Mouse (Mus musculus) hindbrain, postnatal 0 days (tissue): Measurements from ENCODE around the gene Hunk. TPM values are rescaled to one million over a fixed set of nuclear protein-coding genes. Genes with fewer than 3 reads are reported as not detected.

Experiments used
- ATAC-seq: fragments of 200-750 bp; cut with Nextera tagmentation; 2 replicates; pipeline ENCODE4 v1.8.0; 2017; ENCODE audit warnings: mild to moderate bottlenecking, moderate TSS enrichment, moderate library complexity
- DNase-seq: peaks from one replicate; pipeline ENCODE4 v3.0.0-alpha.2; 2015; ENCODE audit warnings: low spot score
- H3K27ac ChIP-seq: fragments of 300-500 bp; sonication (generic); 2 replicates; pipeline ENCODE4 v1.5.1; 2014; ENCODE audit warnings: mild to moderate bottlenecking
- H3K27me3 ChIP-seq: fragments of 300-500 bp; sonication (generic); 2 replicates; pipeline ENCODE4 v1.6.1; 2014; ENCODE audit warnings: low read length, mixed read lengths; ENCODE audit not compliant: insufficient read depth
- H3K36me3 ChIP-seq: fragments of 300-500 bp; sonication (generic); 2 replicates; pipeline ENCODE4 v1.6.1; 2014; ENCODE audit warnings: low read length, mixed read lengths; ENCODE audit not compliant: insufficient read depth
- H3K4me1 ChIP-seq: fragments of 300-500 bp; sonication (generic); 2 replicates; pipeline ENCODE4 v1.6.1; 2014; ENCODE audit warnings: antibody characterized with exemption, low read length, mixed read lengths; ENCODE audit not compliant: insufficient read depth
- H3K4me2 ChIP-seq: fragments of 300-500 bp; sonication (generic); 2 replicates; pipeline ENCODE4 v1.6.1; 2014; ENCODE audit warnings: low read depth, mild to moderate bottlenecking, low read length, moderate library complexity, mixed read lengths
- H3K4me3 ChIP-seq: fragments of 300-500 bp; sonication (generic); 2 replicates; pipeline ENCODE4 v1.5.1; 2014; ENCODE audit warnings: low read length
- H3K9ac ChIP-seq: fragments of 300-500 bp; sonication (generic); replicated peaks from 2 replicates; pipeline ENCODE4 v1.6.1; 2014; ENCODE audit warnings: mild to moderate bottlenecking, low read length, moderate library complexity, mixed read lengths
- H3K9me3 ChIP-seq: fragments of 300-500 bp; sonication (generic); 2 replicates; pipeline ENCODE4 v1.6.1; 2016; ENCODE audit warnings: low read length, mixed read lengths
- CTCF ChIP-seq: IDR thresholded peaks from 2 replicates; pipeline ENCODE4 v1.5.1; 2016; ENCODE audit warnings: antibody characterized with exemption, control low read depth, low read depth
- WGBS: fragments of 180-500 bp; shearing (Covaris S2); extraction: QIAGEN DNeasy Blood & Tissue Kit; methylation state at CpG from one replicate; pipeline ENCODE4 v1.1.7; 2014; 5-methylcytosine and 5-hydroxymethylcytosine counted together
- polyA plus RNA-seq: library from polyadenylated mRNA; unstranded; fragments of >200 nt; fragmentation: Nextera tagmentation; extraction: Ambion mirVana; gene quantifications from 2 replicates; pipeline ENCODE4 v1.2.1, GENCODE M21; 2015
- total RNA-seq: library from RNA; depleted of rRNA; stranded (reverse); fragments of >200 nt; gene quantifications from 2 replicates; pipeline ENCODE4 v1.2.3, GENCODE M21; 2014

Gene Hunk
- total and polyA plus RNA-seq, 2 experiments from 2014 or later, result 3.6 to 13.3 TPM

- no peaks in the 10 kb centered on the region; the same call in 1 of the 2 replicates for H3K4me1 ChIP-seq
- no peak overlapping the region for H3K4me2 ChIP-seq
- no peaks in the 10 kb centered on the region for H3K36me3 ChIP-seq
- no peak for DNase-seq
- H3K4me3 ChIP-seq, result no peak overlapping the region
- H3K9me3 ChIP-seq, result no peaks in the 10 kb centered on the region
- H3K9ac ChIP-seq, result no peak overlapping the region
- H3K27ac ChIP-seq, result no peak overlapping the region
- no peak for TF ChIP-seq CTCF
- 68% methylated on average over 5 of the region's 5 CpGs for WGBS
- H3K27me3 ChIP-seq, result no peaks in the 10 kb centered on the region
- no peak for ATAC-seq
Observed at GRCm38 (mm10) chr16:90353156-90353555, 32.7 kb upstream of the Hunk start.

GRCm38 (mm10) chr16:90359329-90359728 lies 26.5 kb upstream of the Hunk start:
- no peak for TF ChIP-seq CTCF
- no peak overlapping the region for H3K27ac ChIP-seq
- no peak overlapping the region for H3K4me3 ChIP-seq
- no peaks in the 10 kb centered on the region for H3K36me3 ChIP-seq
- no peak for DNase-seq
- 82% methylated on average over 9 of the region's 9 CpGs for WGBS
- H3K4me2 ChIP-seq, result no peak overlapping the region
- ATAC-seq, result no peak
- no peak overlapping the region for H3K9ac ChIP-seq
- H3K9me3 ChIP-seq, result no peaks in the 10 kb centered on the region
- no peaks in the 10 kb centered on the region for H3K4me1 ChIP-seq
- no peaks in the 10 kb centered on the region for H3K27me3 ChIP-seq

GRCm38 (mm10) chr16:90359750-90360149 lies 26.1 kb upstream of the Hunk start:
- no peak for ATAC-seq
- Histone ChIP-seq H3K4me3 (no peak overlapping the region), H3K27me3 (no peaks in the 10 kb centered on the region), H3K36me3 (no peaks in the 10 kb centered on the region), H3K4me2 (no peak overlapping the region), H3K27ac (no peak overlapping the region), H3K9me3 (no peaks in the 10 kb centered on the region), H3K9ac (no peak overlapping the region), H3K4me1 (no peaks in the 10 kb centered on the region)
- no peak for DNase-seq
- 25% methylated on average over 4 of the region's 4 CpGs for WGBS
- TF ChIP-seq CTCF, result no peak

GRCm38 (mm10) chr16:90360327-90360726 lies 25.5 kb upstream of the Hunk start:
- Histone ChIP-seq H3K27ac (no peak overlapping the region), H3K4me3 (no peak overlapping the region), H3K27me3 (no peaks in the 10 kb centered on the region), H3K9ac (no peak overlapping the region), H3K36me3 (no peaks in the 10 kb centered on the region), H3K4me1 (no peaks in the 10 kb centered on the region), H3K4me2 (no peak overlapping the region), H3K9me3 (no peaks in the 10 kb centered on the region)
- TF ChIP-seq CTCF, result no peak
- ATAC-seq (no peak), DNase-seq (peak; percentile 27)
- 30% methylated on average over 7 of the region's 7 CpGs for WGBS

- H3K9me3 ChIP-seq, result no peaks in the 10 kb centered on the region
- no peak overlapping the region for H3K27ac ChIP-seq
- no peaks in the 10 kb centered on the region for H3K27me3 ChIP-seq
- no peak overlapping the region for H3K4me2 ChIP-seq
- TF ChIP-seq CTCF, result no peak
- H3K4me3 ChIP-seq, result no peak overlapping the region
- no peaks in the 10 kb centered on the region for H3K36me3 ChIP-seq
- ATAC-seq, result no peak
- H3K4me1 ChIP-seq, result no peaks in the 10 kb centered on the region
- no peak for DNase-seq
- WGBS, result 73% methylated on average over 6 of the region's 6 CpGs
- H3K9ac ChIP-seq, result no peak overlapping the region
Observed at GRCm38 (mm10) chr16:90362926-90363325, 22.9 kb upstream of the Hunk start.

GRCm38 (mm10) chr16:90379897-90380296 lies 5.9 kb upstream of the Hunk start:
- 14% methylated on average over 11 of the region's 11 CpGs for WGBS
- H3K27me3 ChIP-seq, result no peaks in the 10 kb centered on the region
- ATAC-seq (peak; percentile 68), DNase-seq (peak; percentile 84)
- H3K9me3 ChIP-seq, result no peaks in the 10 kb centered on the region
- TF ChIP-seq CTCF, result peak; percentile 94
- no peak overlapping the region for H3K9ac ChIP-seq
- H3K4me2 ChIP-seq, result no peak overlapping the region
- no peaks in the 10 kb centered on the region; the same call in 1 of the 2 replicates for H3K4me1 ChIP-seq
- H3K36me3 ChIP-seq, result no peaks in the 10 kb centered on the region
- no peak overlapping the region for H3K4me3 ChIP-seq
- H3K27ac ChIP-seq, result no peak overlapping the region

GRCm38 (mm10) chr16:90381633-90382032 lies 4.2 kb upstream of the Hunk start:
- no peak for ATAC-seq

More at GRCm38 (mm10) chr16:90381633-90382032, 4.2 kb upstream of the Hunk start:
- H3K9me3 ChIP-seq, result no peaks in the 10 kb centered on the region
- no peaks in the 10 kb centered on the region; the same call in 1 of the 2 replicates for H3K4me1 ChIP-seq
- DNase-seq, result no peak
- no peak overlapping the region for H3K9ac ChIP-seq
- TF ChIP-seq CTCF, result peak; percentile 64
- WGBS, result 90% methylated on average over 3 of the region's 3 CpGs
- H3K27me3 ChIP-seq, result no peaks in the 10 kb centered on the region
- no peak overlapping the region for H3K4me2 ChIP-seq
- H3K4me3 ChIP-seq, result no peak overlapping the region
- H3K27ac ChIP-seq, result no peak overlapping the region
- H3K36me3 ChIP-seq, result no peaks in the 10 kb centered on the region
